Mouse (Mus musculus): ENCODE results near the gene Ackr2.

Gene Ackr2

DNA sequence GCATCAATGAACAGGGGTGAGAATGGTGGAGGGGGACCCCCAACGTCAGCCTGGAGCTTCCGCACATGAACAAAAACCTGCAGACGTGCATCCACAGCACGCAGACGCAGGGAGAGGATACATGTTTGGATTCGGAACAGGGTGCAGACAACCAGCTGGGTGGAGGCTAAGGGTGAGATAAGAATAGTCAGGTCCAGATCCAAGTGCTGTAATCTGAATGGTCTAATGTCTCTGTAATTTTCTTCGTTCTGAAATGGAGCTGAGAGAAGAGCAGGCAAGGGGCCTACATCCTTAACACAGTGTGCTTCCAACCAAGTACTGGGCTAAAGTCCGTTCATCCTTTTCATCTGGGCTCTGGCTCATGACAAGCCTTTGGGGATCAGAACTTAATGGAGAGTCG, 6.9 kb upstream of the Ackr2 start:
- DNase-seq (ENCODE audit: low read depth, low spot score) = no peak

DNA sequence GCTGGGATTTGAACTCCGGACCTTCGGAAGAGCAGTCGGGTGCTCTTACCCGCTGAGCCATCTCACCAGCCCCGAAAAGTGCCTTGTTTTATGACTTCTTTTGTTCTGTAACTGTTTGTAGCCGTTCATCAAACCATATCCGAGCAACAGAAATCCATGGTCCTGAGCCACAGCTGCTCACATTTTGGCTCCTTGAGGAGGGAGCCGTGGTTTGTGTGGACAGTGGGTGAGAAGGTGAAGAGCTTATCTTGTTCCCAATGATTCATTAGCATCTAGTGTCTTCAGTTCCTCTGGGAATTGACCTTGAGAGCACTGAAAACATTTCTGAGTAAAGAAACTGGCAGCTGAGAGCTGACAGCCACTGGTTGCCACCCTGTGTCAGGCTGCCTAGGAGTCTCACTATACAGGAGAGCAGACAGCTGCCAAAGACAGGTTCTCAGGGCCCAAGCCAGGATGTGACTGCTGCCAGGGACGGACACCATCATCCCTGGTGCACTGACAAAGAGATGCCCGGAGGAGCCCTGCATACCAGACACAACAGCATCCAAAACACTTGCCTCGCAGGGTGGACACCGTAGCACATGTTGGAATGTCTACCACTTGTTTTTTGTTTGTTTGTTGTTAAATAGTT, 6.0 kb upstream of the Ackr2 start:
- no peak for DNase-seq (ENCODE audit: low read depth, low spot score)

DNA sequence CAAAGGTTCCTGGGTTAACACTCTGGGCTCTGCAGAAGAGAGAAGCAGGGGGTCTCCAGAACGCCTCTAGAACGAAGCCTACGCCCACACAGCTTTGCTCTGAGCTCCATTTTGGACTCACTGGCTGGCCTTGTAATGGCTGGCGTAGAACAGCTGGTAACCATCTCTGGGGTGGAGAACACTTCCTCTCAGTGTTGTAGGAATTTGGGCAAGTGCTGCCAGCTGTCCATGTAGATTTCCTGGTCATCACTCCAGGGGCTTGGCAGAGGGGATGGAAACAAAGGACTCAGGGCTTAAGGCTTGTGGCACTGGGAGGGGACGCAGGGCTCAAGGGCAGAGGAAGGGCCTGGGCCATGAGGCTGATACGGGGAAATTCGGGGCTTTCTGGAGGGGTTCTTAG, 3.7 kb upstream of the Ackr2 start:
- no peak for DNase-seq (ENCODE audit: low read depth, low spot score)

DNA sequence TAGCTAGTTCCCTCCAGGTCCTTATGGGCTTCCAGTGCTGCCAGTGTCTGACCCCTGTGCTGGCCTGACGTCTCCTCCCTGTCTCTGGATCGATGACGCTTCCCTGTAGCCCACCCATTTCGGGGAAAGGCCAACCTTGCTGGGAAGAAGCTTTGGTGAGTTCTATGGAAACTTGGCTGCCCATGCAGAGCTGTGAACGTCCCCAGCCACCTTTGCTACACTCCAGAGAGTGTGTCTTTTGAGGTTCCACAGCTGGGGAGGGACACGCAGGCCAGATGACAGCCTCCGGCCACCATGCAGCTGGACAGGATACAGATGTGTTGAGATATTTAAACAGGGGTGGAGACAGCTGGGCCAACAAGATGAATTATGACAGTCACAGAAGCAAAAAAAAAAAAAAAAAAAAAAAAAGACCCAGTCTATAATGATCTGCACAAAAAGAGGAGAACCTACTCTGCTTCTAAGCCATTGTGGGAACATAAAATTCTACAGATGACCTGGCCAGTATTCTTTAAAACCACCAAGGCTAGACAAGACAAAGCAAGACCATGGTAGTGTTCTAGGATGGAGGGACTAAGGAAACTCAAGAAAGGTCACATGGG, 2.7 kb upstream of the Ackr2 start:
- DNase-seq (ENCODE audit: low read depth, low spot score) = no peak

- no peak for DNase-seq (ENCODE audit: low read depth, low spot score)
These were observed 1.3 kb upstream of the Ackr2 start for GRCm38 (mm10) chr9:121896820-121897219.

GRCm38 (mm10) chr9:121899306-121899705, 1.2 kb downstream of the Ackr2 start:
- no peak for DNase-seq (ENCODE audit: low read depth, low spot score)

DNA sequence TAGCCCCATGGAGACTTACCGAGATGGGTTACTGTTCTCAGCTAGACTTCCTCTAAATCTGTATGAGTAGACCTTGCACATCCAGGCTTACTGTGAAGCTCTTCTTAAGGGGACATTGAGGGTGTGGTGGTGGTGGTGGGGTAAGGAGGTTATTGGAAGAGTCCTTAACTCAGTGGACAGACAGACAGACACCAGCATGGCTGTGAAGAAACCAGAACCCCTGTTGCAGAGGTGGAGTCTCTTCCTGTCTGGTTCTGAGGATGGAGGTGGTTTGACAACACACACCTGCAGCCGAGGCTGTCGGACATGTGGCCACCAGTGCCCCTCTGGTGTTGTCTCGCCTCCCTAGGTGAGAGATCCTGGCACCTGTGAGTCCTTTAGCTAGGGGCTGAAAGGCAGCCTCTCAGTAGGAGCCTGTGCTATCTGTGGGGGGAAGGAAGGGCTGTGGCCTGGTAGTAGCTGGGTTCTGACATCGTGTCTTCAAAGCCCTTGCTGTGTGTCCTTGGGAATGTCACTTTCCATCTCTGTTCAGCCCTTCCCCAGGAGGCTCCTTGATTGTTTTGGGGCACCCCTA, 2.2 kb downstream of the Ackr2 start:
- DNase-seq (ENCODE audit: low read depth, low spot score) = no peak

DNA sequence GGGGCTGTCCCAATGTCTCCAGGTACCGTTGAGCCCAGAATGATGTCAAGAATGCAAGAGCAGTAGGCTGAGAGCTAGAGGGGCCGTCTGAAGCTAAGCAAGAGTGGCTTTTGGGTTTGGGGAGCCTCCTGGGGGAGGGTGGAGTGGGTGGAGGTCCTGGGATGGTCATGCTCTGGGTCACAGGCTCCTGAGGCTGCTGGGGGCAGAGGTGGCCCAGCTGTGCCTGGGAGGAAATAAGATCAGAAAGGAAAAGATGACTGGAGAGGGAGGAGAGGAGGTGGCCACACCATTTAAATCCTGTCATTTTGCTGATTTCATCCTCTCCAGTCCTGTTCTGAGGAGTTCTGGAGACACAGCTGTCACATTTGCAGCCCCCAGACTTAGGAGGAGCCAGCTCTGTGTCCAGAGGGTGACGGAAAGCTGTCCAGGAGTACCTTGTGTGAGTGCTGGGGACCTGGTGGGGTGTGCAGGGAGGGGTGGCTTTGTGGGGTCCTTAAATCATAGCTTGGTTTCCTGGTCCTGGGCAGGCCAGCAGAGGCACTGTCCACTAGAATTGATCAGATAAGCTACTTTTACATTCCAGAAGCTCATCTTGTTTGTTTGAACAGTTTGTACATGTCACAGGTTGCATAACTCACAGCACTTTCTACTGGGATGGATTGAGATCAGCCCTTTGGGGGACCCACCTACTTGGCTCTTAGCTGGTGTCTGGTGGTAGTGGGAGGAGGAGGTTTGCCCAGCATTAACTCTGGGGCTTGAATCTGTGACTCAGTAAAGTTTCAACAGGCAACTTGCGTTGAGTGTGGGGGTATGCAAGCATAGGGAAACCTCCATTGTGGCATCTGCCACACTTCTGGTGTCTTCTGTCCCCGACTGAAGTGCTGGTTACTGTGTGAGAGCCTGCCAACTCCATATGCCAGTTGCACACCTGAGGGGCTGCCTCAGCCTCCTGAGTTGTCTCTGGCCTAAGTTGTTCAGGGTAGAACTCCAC, 3.9 kb downstream of the Ackr2 start:
- DNase-seq (ENCODE audit: low read depth, low spot score) = no peak

DNA sequence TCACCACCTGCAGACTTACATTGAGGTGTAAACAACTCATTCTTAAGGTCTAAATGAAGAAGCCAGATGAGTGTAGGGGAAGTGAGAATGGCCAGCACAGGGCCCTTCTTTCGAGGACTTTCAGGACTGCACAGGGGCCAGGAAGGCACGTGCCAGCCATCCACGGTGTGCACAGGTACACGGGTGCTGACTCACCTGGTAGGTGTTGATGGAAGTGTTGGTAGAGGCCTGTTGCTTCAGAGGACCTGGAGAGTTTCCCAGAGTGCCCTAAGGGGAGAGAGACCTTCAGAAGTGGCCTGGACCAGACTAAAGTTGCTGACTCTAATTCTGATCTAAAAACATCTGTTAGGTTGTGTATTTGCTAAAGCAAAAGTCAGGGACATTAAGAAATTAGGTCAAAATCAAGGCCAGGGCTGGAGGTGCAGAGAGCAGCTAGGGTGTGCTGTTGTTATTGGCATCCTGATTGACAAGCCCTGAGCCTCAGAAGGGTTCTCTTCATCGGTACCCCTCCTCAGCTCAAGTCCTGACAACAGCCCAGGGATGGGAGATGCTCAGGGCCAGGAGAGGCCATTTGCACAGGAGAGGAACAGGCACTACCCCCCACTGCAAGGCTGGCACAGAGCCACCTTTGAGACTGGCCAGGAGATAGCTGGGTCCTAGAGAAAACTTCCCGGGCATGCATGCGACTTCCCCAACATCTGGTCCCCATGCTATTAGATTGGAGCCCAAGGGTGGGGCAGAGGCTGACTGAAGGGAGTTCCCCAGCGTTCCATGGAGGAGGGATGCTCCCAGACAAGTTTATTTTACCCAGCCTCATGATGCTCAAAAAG, 5.5 kb downstream of the Ackr2 start:
- DNase-seq (ENCODE audit: low read depth, low spot score) = no peak

- no peak for DNase-seq (ENCODE audit: low read depth, low spot score)
These were observed 6.2 kb downstream of the Ackr2 start for GRCm38 (mm10) chr9:121904319-121904718.

DNA sequence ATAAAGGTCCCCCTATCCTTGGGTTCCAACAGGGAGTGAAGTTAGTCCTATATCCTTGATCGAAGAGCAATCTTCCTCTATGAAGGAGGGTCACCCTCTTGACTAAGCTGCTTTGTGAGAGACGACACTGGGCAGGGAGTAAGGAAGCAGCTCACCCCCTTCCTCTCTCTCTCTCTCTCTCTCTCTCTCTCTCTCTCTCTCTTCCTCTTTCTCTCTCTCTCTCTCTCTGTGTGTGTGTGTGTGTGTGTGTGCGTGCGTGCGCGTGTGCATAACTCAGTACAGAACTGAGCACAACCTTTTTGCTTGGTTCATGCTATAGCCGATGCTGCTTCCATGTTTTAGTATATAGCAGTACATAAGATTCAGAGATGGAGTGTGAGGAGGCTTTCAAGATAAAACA, 6.8 kb downstream of the Ackr2 start:
- no peak for DNase-seq (ENCODE audit: low read depth, low spot score)

DNA sequence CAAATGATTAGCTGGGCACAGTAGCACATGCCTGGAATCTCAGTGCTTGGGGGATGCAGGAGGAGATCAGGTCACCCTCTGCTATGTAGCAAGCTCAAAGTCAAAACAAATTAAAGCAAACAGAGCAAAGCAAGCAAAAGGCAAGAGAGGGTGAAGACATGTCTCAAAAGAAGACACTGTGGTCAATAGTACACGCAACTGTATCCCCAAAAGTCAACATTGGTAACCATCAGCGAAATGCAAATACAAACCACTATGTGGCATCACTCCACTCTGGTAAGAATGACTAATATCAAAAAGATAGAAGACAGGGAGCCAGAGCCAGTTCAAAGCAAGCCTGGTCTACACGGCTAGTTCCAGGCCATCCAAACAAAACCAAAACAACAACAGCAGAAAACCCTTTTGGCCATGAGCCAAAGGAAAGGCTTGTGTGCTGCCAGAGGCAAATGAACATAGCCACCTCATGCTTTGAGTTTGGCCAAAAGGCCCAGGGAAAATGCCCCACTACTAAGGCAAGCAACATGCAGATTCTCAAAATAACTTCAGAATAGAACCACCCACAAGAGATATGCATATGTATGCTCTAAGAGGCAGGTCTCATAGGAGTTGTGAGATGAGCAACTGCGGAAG, 7.5 kb downstream of the Ackr2 start:
- no peak for DNase-seq (ENCODE audit: low read depth, low spot score)

DNA sequence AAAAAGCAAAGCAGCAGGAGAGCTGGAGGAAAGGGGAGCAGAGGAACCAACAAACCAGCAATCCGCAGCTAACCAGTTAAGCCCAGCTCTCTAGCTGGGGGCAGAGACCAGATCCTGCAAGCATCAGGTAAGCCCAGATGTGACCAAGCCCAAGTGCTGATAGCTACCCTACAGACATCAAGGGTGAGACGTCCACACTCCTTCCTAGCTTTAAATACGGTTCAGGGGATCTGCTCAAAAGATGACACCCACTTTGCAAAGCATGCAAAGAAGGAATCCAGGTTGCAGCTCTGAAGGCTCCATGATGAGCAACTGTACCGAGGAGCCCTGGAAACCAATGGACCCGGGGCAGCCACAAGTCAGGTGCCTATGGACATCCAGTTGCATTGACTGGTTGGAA, 8.3 kb downstream of the Ackr2 start:
- no peak for DNase-seq (ENCODE audit: low read depth, low spot score)

DNA sequence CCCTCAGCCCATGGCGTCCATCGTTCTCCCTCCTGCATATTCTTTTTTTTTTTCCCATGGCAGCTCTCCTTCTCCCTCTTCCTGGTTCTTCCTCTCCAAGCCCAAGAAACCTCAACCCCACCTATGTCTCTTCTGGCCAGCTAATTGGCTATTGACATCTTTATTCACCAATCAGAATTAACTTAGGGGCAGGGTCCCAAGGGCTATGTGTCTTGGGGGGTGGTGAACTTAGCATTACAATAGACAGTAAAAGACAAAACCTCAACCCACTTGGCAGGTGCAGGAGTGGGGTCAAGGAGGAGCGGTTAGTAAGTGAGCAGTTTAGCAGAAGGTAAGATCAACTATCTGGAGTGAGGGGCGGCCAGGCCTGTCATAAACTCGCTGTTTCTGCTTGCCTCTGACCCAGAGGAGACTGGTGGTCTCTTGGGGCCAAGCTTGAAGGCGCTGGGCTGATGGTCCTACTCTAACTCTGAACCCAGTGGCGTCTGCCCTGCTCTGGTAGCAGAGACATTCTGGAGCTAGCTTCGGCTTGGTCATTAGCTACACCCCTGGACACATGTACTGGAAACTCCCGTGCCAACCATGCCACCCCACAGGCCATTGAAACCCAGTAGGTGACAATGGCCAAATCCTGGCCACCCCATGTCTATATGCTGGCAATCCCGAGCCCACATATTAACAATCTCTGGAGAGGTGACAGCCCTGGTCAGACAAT, 9.4 kb downstream of the Ackr2 start:
- DNase-seq (ENCODE audit: low read depth, low spot score) = peak; percentile 63

DNA sequence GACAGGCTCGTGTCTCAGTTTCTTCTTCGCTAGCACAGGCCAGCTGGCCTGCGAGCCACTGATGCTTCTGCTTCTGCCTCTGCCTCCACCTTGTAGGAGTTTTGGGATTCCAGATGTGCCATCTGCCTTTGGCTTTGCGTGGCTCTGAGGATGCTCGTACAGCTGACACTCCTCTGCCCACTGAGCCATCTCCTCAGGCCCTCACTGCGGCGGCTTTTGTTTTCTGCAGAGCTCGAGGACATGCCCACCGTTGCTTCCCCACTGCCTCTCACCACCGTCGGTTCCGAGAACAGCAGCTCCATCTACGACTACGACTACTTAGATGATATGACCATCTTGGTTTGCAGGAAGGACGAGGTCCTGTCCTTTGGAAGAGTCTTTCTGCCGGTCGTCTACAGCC, 10.2 kb downstream of the Ackr2 start:
- DNase-seq (ENCODE audit: low read depth, low spot score) = no peak

GRCm38 (mm10) chr9:121909635-121910034, 11.5 kb downstream of the Ackr2 start:
- no peak for DNase-seq (ENCODE audit: low read depth, low spot score)

GRCm38 (mm10) chr9:121911196-121911595, 13.0 kb downstream of the Ackr2 start:
- DNase-seq (ENCODE audit: low read depth, low spot score) = no peak

GRCm38 (mm10) chr9:121912786-121913185, 14.6 kb downstream of the Ackr2 start:
- no peak for DNase-seq (ENCODE audit: low read depth, low spot score)

GRCm38 (mm10) chr9:121914226-121914757, 16.1 kb downstream of the Ackr2 start:
- no peak for DNase-seq (ENCODE audit: low read depth, low spot score)

GRCm38 (mm10) chr9:121915056-121915455, 16.9 kb downstream of the Ackr2 start:
- DNase-seq (ENCODE audit: low read depth, low spot score) = no peak

All from ES-CJ7 (cell line).